Mouse (Mus musculus): ENCODE measurements around the gene Shf. TPM values are rescaled to one million over a fixed set of nuclear protein-coding genes. Genes with fewer than 3 reads are reported as not detected.

Shf gene
- polyA plus RNA-seq, 1 experiment from 2014 or later: 7.9 TPM

DNA sequence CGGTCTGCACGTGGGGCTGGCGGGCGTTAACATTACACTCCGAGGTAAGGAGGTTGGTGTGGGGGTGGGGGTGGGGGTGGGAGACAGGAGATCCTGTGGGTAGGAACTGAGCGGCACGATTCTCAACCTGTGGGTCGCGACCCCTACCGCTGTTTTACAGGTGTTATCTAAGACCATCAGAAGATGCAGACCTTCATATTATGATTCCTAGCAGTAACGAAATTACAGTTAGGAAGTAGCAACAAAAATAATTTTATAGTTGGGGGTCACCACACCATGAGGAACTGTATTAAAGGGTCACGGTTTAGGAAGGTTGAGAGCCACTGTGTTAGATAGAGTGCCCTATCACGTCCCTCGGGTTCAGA, 68.3 kb downstream of the Shf start:
- Histone ChIP-seq H3K4me3 (ENCODE audit: low read depth, low read length) (no peak overlapping the region), H3K9ac (ENCODE audit: low read length) (no peak overlapping the region), H3K27me3 (ENCODE audit: control insufficient read depth, insufficient read depth, low read length) (peaks cover 75% of the 10 kb centered on the region), H3K36me3 (ENCODE audit: control insufficient read depth, insufficient read depth, low read length) (no peaks in the 10 kb centered on the region), H3K9me3 (ENCODE audit: control insufficient read depth, low read length) (no peaks in the 10 kb centered on the region), H3K4me2 (ENCODE audit: low read depth, severe bottlenecking) (no peak overlapping the region), H3K4me1 (ENCODE audit: control insufficient read depth, insufficient read depth, low read length) (peaks cover 8% of the 10 kb centered on the region; the same call in 1 of the 2 replicates), H3K27ac (replicated peaks; ENCODE audit: low read depth, low read length) (no peak overlapping the region)
- 5% methylated on average over 14 of the region's 14 CpGs for WGBS
- no peak for DNase-seq (ENCODE audit: low spot score)
- ATAC-seq (ENCODE audit: insufficient number of reproducible peaks, low FRiP score, low TSS enrichment, low read depth): 0 out of 2 replicates have a peak, but pooled peaks have one; percentile 3

DNA sequence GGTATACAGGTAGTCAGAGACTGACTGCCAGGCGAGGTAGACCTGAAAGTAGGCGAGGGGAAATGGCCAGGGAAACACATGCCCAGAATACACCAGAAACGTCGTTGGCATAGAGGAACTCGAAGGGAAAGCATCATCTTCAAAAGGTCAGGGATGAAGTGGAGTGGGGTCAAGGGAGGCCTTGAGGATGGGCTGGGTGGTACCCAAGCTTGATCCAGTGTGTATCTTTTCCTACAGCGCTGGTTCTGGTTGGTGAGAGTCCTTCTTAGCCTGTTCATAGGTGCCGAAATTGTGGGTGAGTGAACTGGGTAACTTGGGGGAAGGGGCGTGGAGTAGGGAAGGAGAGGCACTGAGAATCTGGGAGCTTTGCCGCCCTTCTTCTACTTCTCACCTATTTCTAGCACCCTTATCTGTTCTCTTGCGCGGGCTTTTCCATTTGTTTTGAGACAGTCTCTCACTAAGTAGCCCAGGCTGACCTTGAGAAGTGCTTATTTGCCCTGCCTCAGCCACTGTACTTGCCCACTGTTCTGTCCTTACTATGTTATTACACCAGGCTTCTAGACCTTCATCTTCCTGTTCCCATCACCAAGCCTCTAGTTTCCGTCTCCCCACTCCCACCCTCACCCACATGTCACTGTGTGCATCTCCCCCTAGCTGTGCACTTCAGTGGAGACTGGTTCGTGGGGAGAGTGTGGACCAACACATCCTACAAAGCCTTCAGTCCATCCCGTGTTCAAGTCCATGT, 68.9 kb downstream of the Shf start:
- WGBS: 9% methylated on average over 14 of the region's 14 CpGs
- Histone ChIP-seq H3K27me3 (ENCODE audit: control insufficient read depth, insufficient read depth, low read length) (peaks cover 81% of the 10 kb centered on the region), H3K36me3 (ENCODE audit: control insufficient read depth, insufficient read depth, low read length) (no peaks in the 10 kb centered on the region), H3K27ac (replicated peaks; ENCODE audit: low read depth, low read length) (no peak overlapping the region), H3K4me1 (ENCODE audit: control insufficient read depth, insufficient read depth, low read length) (peaks cover 8% of the 10 kb centered on the region; the same call in 1 of the 2 replicates), H3K9me3 (ENCODE audit: control insufficient read depth, low read length) (no peaks in the 10 kb centered on the region), H3K4me2 (ENCODE audit: low read depth, severe bottlenecking) (no peak overlapping the region), H3K9ac (ENCODE audit: low read length) (no peak overlapping the region), H3K4me3 (ENCODE audit: low read depth, low read length) (no peak overlapping the region)
- DNase-seq (ENCODE audit: low spot score) (peak; percentile 31), ATAC-seq (ENCODE audit: insufficient number of reproducible peaks, low FRiP score, low TSS enrichment, low read depth) (no peak)

Other genes with a start within 250 kb of the Shf start
- gene B2m, start 221.5 kb downstream of the Shf start, polyA plus RNA-seq (2014; fragmentation: Nextera tagmentation; extraction: Ambion mirVana): 112 and 118 TPM in 2 replicates
- gene Trim69, start 208.5 kb downstream of the Shf start, polyA plus RNA-seq (2014; fragmentation: Nextera tagmentation; extraction: Ambion mirVana): 0.17 TPM in 1 of 2 replicates, not detected in the other
- gene Patl2, start 183.0 kb downstream of the Shf start, polyA plus RNA-seq (2014; fragmentation: Nextera tagmentation; extraction: Ambion mirVana): not detected in 2 replicates
- gene Terb2, start 182.9 kb downstream of the Shf start, polyA plus RNA-seq (2014; fragmentation: Nextera tagmentation; extraction: Ambion mirVana): not detected in 2 replicates
- gene Sord, start 134.4 kb downstream of the Shf start, polyA plus RNA-seq (2014; fragmentation: Nextera tagmentation; extraction: Ambion mirVana): 17.0 and 17.1 TPM in 2 replicates
- gene Duox2, start 70.7 kb downstream of the Shf start, polyA plus RNA-seq (2014; fragmentation: Nextera tagmentation; extraction: Ambion mirVana): not detected in 2 replicates
- not detected in 2 replicates for gene Duoxa2, start 70.3 kb downstream of the Shf start, polyA plus RNA-seq (2014; fragmentation: Nextera tagmentation; extraction: Ambion mirVana)
- 0.72 and 1.0 TPM in 2 replicates for gene Duoxa1, start 55.4 kb downstream of the Shf start, polyA plus RNA-seq (2014; fragmentation: Nextera tagmentation; extraction: Ambion mirVana)
- 0.04 and 0.13 TPM in 2 replicates for gene Duox1, start 53.5 kb downstream of the Shf start, polyA plus RNA-seq (2014; fragmentation: Nextera tagmentation; extraction: Ambion mirVana)
- gene Slc28a2, start 57.3 kb upstream of the Shf start, polyA plus RNA-seq (2014; fragmentation: Nextera tagmentation; extraction: Ambion mirVana): not detected in 2 replicates
- gene Gm14085, start 115.8 kb upstream of the Shf start, polyA plus RNA-seq (2014; fragmentation: Nextera tagmentation; extraction: Ambion mirVana): not detected in 2 replicates
- gene Gatm, start 242.1 kb upstream of the Shf start, polyA plus RNA-seq (2014; fragmentation: Nextera tagmentation; extraction: Ambion mirVana): 6.9 and 8.7 TPM in 2 replicates

Data from limb, embryonic 11.5 days (tissue).